Mouse (Mus musculus): ENCODE results near the gene Sned1. TPM values are rescaled to one million over a fixed set of nuclear protein-coding genes. Genes with fewer than 3 reads are reported as not detected.

Gene Sned1
- polyA plus RNA-seq, 1 experiment = 2.6 TPM

GRCm38 (mm10) chr1:93257560-93257959, 21.9 kb downstream of the Sned1 start:
- Histone ChIP-seq H3K27ac (ENCODE audit: insufficient read depth, low read depth, low read length) (no peak overlapping the region), H3K36me3 (ENCODE audit: control insufficient read depth, insufficient read depth, low read length) (no peaks in the 10 kb centered on the region), H3K4me3 (ENCODE audit: low read depth, low read length) (no peak overlapping the region), H3K4me1 (ENCODE audit: control insufficient read depth, insufficient read depth, insufficient read length, low read length) (no peaks in the 10 kb centered on the region), H3K27me3 (ENCODE audit: control insufficient read depth, insufficient read depth, low read length) (no peaks in the 10 kb centered on the region)
- WGBS = 76% methylated on average over 1 of the region's 1 CpGs
- TF ChIP-seq POLR2A (IDR thresholded peaks at IDR 0.05; ENCODE audit: low read depth, low read length) (no peak), CTCF (IDR thresholded peaks at IDR 0.05; ENCODE audit: extremely low read depth, insufficient read length, insufficient replicate concordance, low read depth, low read length) (no peak)

GRCm38 (mm10) chr1:93267207-93267606, 31.6 kb downstream of the Sned1 start:
- Histone ChIP-seq H3K4me1 (ENCODE audit: control insufficient read depth, insufficient read depth, insufficient read length, low read length) (no peaks in the 10 kb centered on the region), H3K27me3 (ENCODE audit: control insufficient read depth, insufficient read depth, low read length) (no peaks in the 10 kb centered on the region), H3K4me3 (ENCODE audit: low read depth, low read length) (no peak overlapping the region), H3K36me3 (ENCODE audit: control insufficient read depth, insufficient read depth, low read length) (no peaks in the 10 kb centered on the region), H3K27ac (ENCODE audit: insufficient read depth, low read depth, low read length) (no peak overlapping the region)
- 54% methylated on average over 3 of the region's 3 CpGs for WGBS
- no peak for TF ChIP-seq POLR2A (IDR thresholded peaks at IDR 0.05; ENCODE audit: low read depth, low read length)
- no peak for TF ChIP-seq CTCF (IDR thresholded peaks at IDR 0.05; ENCODE audit: extremely low read depth, insufficient read length, insufficient replicate concordance, low read depth, low read length)

- no peak overlapping the region for H3K4me3 ChIP-seq (ENCODE audit: low read depth, low read length)
- TF ChIP-seq POLR2A (IDR thresholded peaks at IDR 0.05; ENCODE audit: low read depth, low read length) = no peak
- no peak for TF ChIP-seq CTCF (IDR thresholded peaks at IDR 0.05; ENCODE audit: extremely low read depth, insufficient read length, insufficient replicate concordance, low read depth, low read length)
- no peaks in the 10 kb centered on the region for H3K36me3 ChIP-seq (ENCODE audit: control insufficient read depth, insufficient read depth, low read length)
- no peaks in the 10 kb centered on the region for H3K4me1 ChIP-seq (ENCODE audit: control insufficient read depth, insufficient read depth, insufficient read length, low read length)
- 80% methylated on average over 2 of the region's 2 CpGs for WGBS
- no peaks in the 10 kb centered on the region for H3K27me3 ChIP-seq (ENCODE audit: control insufficient read depth, insufficient read depth, low read length)
- no peak overlapping the region for H3K27ac ChIP-seq (ENCODE audit: insufficient read depth, low read depth, low read length)
Observed at GRCm38 (mm10) chr1:93268246-93268645, 32.6 kb downstream of the Sned1 start.

- TF ChIP-seq POLR2A (IDR thresholded peaks at IDR 0.05; ENCODE audit: low read depth, low read length) = no peak
- TF ChIP-seq CTCF (IDR thresholded peaks at IDR 0.05; ENCODE audit: extremely low read depth, insufficient read length, insufficient replicate concordance, low read depth, low read length) = no peak
- Histone ChIP-seq H3K4me1 (ENCODE audit: control insufficient read depth, insufficient read depth, insufficient read length, low read length) (peaks cover 3% of the 10 kb centered on the region; the same call in 1 of the 2 replicates), H3K36me3 (ENCODE audit: control insufficient read depth, insufficient read depth, low read length) (no peaks in the 10 kb centered on the region), H3K4me3 (ENCODE audit: low read depth, low read length) (no peak overlapping the region), H3K27ac (ENCODE audit: insufficient read depth, low read depth, low read length) (no peak overlapping the region), H3K27me3 (ENCODE audit: control insufficient read depth, insufficient read depth, low read length) (no peaks in the 10 kb centered on the region)
- WGBS = 64% methylated on average over 3 of the region's 3 CpGs
Observed at GRCm38 (mm10) chr1:93270516-93271240, 35.0 kb downstream of the Sned1 start.

GRCm38 (mm10) chr1:93271751-93272150, 36.1 kb downstream of the Sned1 start:
- no peak for TF ChIP-seq POLR2A (IDR thresholded peaks at IDR 0.05; ENCODE audit: low read depth, low read length)
- TF ChIP-seq CTCF (IDR thresholded peaks at IDR 0.05; ENCODE audit: extremely low read depth, insufficient read length, insufficient replicate concordance, low read depth, low read length) = no peak
- H3K27me3 ChIP-seq (ENCODE audit: control insufficient read depth, insufficient read depth, low read length) = no peaks in the 10 kb centered on the region
- H3K4me3 ChIP-seq (ENCODE audit: low read depth, low read length) = no peak overlapping the region
- no peak overlapping the region for H3K27ac ChIP-seq (ENCODE audit: insufficient read depth, low read depth, low read length)
- WGBS = 51% methylated on average over 6 of the region's 6 CpGs
- no peaks in the 10 kb centered on the region for H3K36me3 ChIP-seq (ENCODE audit: control insufficient read depth, insufficient read depth, low read length)
- peaks cover 3% of the 10 kb centered on the region; the same call in 1 of the 2 replicates for H3K4me1 ChIP-seq (ENCODE audit: control insufficient read depth, insufficient read depth, insufficient read length, low read length)

- Histone ChIP-seq H3K27ac (ENCODE audit: insufficient read depth, low read depth, low read length) (no peak overlapping the region), H3K27me3 (ENCODE audit: control insufficient read depth, insufficient read depth, low read length) (no peaks in the 10 kb centered on the region), H3K36me3 (ENCODE audit: control insufficient read depth, insufficient read depth, low read length) (no peaks in the 10 kb centered on the region), H3K4me1 (ENCODE audit: control insufficient read depth, insufficient read depth, insufficient read length, low read length) (peaks cover 3% of the 10 kb centered on the region; the same call in 1 of the 2 replicates), H3K4me3 (ENCODE audit: low read depth, low read length) (no peak overlapping the region)
- TF ChIP-seq CTCF (IDR thresholded peaks at IDR 0.05; ENCODE audit: extremely low read depth, insufficient read length, insufficient replicate concordance, low read depth, low read length) (no peak), POLR2A (IDR thresholded peaks at IDR 0.05; ENCODE audit: low read depth, low read length) (no peak)
- WGBS = 5% methylated on average over 16 of the region's 16 CpGs
Observed at GRCm38 (mm10) chr1:93272409-93272821, 36.8 kb downstream of the Sned1 start.

- TF ChIP-seq CTCF (IDR thresholded peaks at IDR 0.05; ENCODE audit: extremely low read depth, insufficient read length, insufficient replicate concordance, low read depth, low read length) (no peak), POLR2A (IDR thresholded peaks at IDR 0.05; ENCODE audit: low read depth, low read length) (no peak)
- no peak overlapping the region for H3K27ac ChIP-seq (ENCODE audit: insufficient read depth, low read depth, low read length)
- no peaks in the 10 kb centered on the region for H3K27me3 ChIP-seq (ENCODE audit: control insufficient read depth, insufficient read depth, low read length)
- H3K36me3 ChIP-seq (ENCODE audit: control insufficient read depth, insufficient read depth, low read length) = no peaks in the 10 kb centered on the region
- WGBS = 41% methylated on average over 6 of the region's 6 CpGs
- H3K4me1 ChIP-seq (ENCODE audit: control insufficient read depth, insufficient read depth, insufficient read length, low read length) = peaks cover 3% of the 10 kb centered on the region; the same call in 1 of the 2 replicates
- H3K4me3 ChIP-seq (ENCODE audit: low read depth, low read length) = no peak overlapping the region
Observed at GRCm38 (mm10) chr1:93275561-93275960, 39.9 kb downstream of the Sned1 start.
